In genomic region chr6:113442087-113442441, GRCm38 (mm10) we compare ENCODE assay signal across 8 mouse cellular contexts. TPM values are rescaled to one million over a fixed set of nuclear protein-coding genes. Genes with fewer than 3 reads are reported as not detected.
A peak's percentile ranks its signal among the peaks of the same experiment; 100 is the strongest.
DNase-seq lines count a peak whose midpoint lies in the region; ATAC-seq and TF ChIP-seq lines count a peak whose summit lies in the region.

No protein-coding gene starts in this region.

- peak overlapping the region; percentile 78 for H3K4me3 ChIP-seq in heart, embryonic 12.5 days
- peak overlapping the region in 2 of 3 experiments; percentile 95 to 100 for H3K4me3 ChIP-seq in CH12.LX (replicated peaks in 1 of 3; ENCODE audit: low read depth in 2 of 3, low read length in 2 of 3, poor library complexity in 1 of 3)
- peak overlapping the region; percentile 68 for H3K4me3 ChIP-seq in forebrain, embryonic 12.5 days (replicated peaks)
- H3K4me3 ChIP-seq in liver, embryonic 15.5 days (replicated peaks): peak overlapping the region; percentile 82

- no peak for DNase-seq in heart, postnatal 10 days
- no peak for DNase-seq in CH12.LX (ENCODE audit: extremely low read depth)
- no peak for DNase-seq in frontal cortex, adult 2 months (ENCODE audit: extremely low spot score in 1 of 2, low spot score in 1 of 2)
- no peak for DNase-seq in embryo, embryonic 11 days

- no peak for TF ChIP-seq EP300 in CH12.LX (IDR thresholded peaks at IDR 0.05; ENCODE audit: low read length)

- TF ChIP-seq RAD21 in CH12.LX (IDR thresholded peaks at IDR 0.05; ENCODE audit: low read depth, low read length): no peak

- in situ Hi-C loops in CH12.LX (cut with MboI; ENCODE audit: low pct_ligation_motif_present, low pct_unique_long_range_greater_than_20kb, low sequenced_read_pairs): no loop called here

- no peak for TF ChIP-seq POLR2A in CH12.LX (IDR thresholded peaks at IDR 0.05; ENCODE audit: low read depth, low read length)

- peak overlapping the region; percentile 89 for H3K9ac ChIP-seq in heart, embryonic 12.5 days
- 0 out of 2 replicates have a peak overlapping the region, but pooled peaks have one; percentile 8 for H3K9ac ChIP-seq in CH12.LX (ENCODE audit: insufficient read depth, low read depth)
- H3K9ac ChIP-seq in forebrain, embryonic 12.5 days: peak overlapping the region; percentile 90
- H3K9ac ChIP-seq in liver, embryonic 15.5 days: peak overlapping the region; percentile 81

- H3K4me2 ChIP-seq in heart, embryonic 12.5 days: peak overlapping the region; percentile 89
- peak overlapping the region; percentile 25 for H3K4me2 ChIP-seq in CH12.LX (ENCODE audit: insufficient read depth, low read depth, poor library complexity, severe bottlenecking)
- H3K4me2 ChIP-seq in forebrain, embryonic 12.5 days: peak overlapping the region; percentile 88
- H3K4me2 ChIP-seq in liver, embryonic 15.5 days: peak overlapping the region; percentile 91

- dilution Hi-C loops in CH12.LX (cut with MboI; ENCODE audit: extremely low pct_ligation_motif_present, extremely low pct_unique_long_range_greater_than_20kb, low sequenced_read_pairs): no loop called here

- H3K27me3 ChIP-seq in heart, embryonic 12.5 days (replicated peaks): 0 out of 2 replicates have a peak, but pooled peaks cover 4% of the 10 kb centered on the region
- H3K27me3 ChIP-seq in CH12.LX (replicated peaks): no peaks in the 10 kb centered on the region
- no peaks in the 10 kb centered on the region for H3K27me3 ChIP-seq in forebrain, embryonic 12.5 days
- H3K27me3 ChIP-seq in liver, embryonic 15.5 days: no peaks in the 10 kb centered on the region

- no peaks in the 10 kb centered on the region for H3K9me3 ChIP-seq in heart, embryonic 12.5 days (replicated peaks)
- no peaks in the 10 kb centered on the region for H3K9me3 ChIP-seq in CH12.LX (replicated peaks; ENCODE audit: low read length)
- H3K9me3 ChIP-seq in forebrain, embryonic 12.5 days: no peaks in the 10 kb centered on the region
- no peaks in the 10 kb centered on the region for H3K9me3 ChIP-seq in liver, embryonic 15.5 days (replicated peaks)

- no peak overlapping the region for H3K27ac ChIP-seq in heart, embryonic 12.5 days (ENCODE audit: poor library complexity, severe bottlenecking)
- H3K27ac ChIP-seq in CH12.LX (ENCODE audit: insufficient read depth, low read depth): no peak overlapping the region
- H3K27ac ChIP-seq in forebrain, embryonic 12.5 days: no peak overlapping the region
- H3K27ac ChIP-seq in liver, embryonic 15.5 days (replicated peaks): peak overlapping the region; percentile 7; the same call in 1 of the 2 replicates

- peaks cover 11% of the 10 kb centered on the region for H3K4me1 ChIP-seq in heart, embryonic 12.5 days (replicated peaks)
- H3K4me1 ChIP-seq in CH12.LX (ENCODE audit: control insufficient read depth in 1 of 2, insufficient read depth in 2 of 2): peaks cover 4 to 36% of the 10 kb centered on the region in 2 experiments
- peaks cover 9% of the 10 kb centered on the region for H3K4me1 ChIP-seq in forebrain, embryonic 12.5 days
- H3K4me1 ChIP-seq in liver, embryonic 15.5 days (replicated peaks): peaks cover 27% of the 10 kb centered on the region

- intact Hi-C loops in heart, postnatal 10 days (cut with DNase I): no loop called here

- 42% methylated on average over 9 of the region's 9 CpGs for WGBS in heart, embryonic 12.5 days
- WGBS in forebrain, embryonic 12.5 days: 41% methylated on average over 9 of the region's 9 CpGs
- WGBS in liver, embryonic 15.5 days (ENCODE audit: insufficient replicate concordance): 34% methylated on average over 9 of the region's 9 CpGs

- peaks cover 13% of the 10 kb centered on the region for H3K36me3 ChIP-seq in heart, embryonic 12.5 days
- H3K36me3 ChIP-seq in CH12.LX (replicated peaks in 1 of 2; ENCODE audit: control insufficient read depth in 1 of 2, insufficient read depth in 1 of 2, low read length in 1 of 2): peaks cover 11 to 22% of the 10 kb centered on the region in 2 experiments
- H3K36me3 ChIP-seq in forebrain, embryonic 12.5 days (replicated peaks): peaks cover 17% of the 10 kb centered on the region
- peaks cover 4% of the 10 kb centered on the region for H3K36me3 ChIP-seq in liver, embryonic 15.5 days (replicated peaks)

- peaks cover 13% of the 10 kb centered on the region for H3K79me2 ChIP-seq in CH12.LX (replicated peaks; ENCODE audit: control insufficient read depth, extremely low read depth, insufficient read depth, poor library complexity, severe bottlenecking)

- no peak for TF ChIP-seq CTCF in CH12.LX (conservative IDR thresholded peaks at IDR 0.05 in 1 of 2, IDR thresholded peaks at IDR 0.05 in 1 of 2; ENCODE audit: low read depth in 2 of 2, low read length in 2 of 2)

- no peak for ATAC-seq in heart, embryonic 12.5 days (ENCODE audit: insufficient number of reproducible peaks, low FRiP score)
- ATAC-seq in forebrain, embryonic 12.5 days (ENCODE audit: low FRiP score): peak; percentile 30; the same call in 1 of the 2 replicates
- no peak; the same call in 1 of the 2 replicates for ATAC-seq in liver, embryonic 15.5 days (ENCODE audit: insufficient read depth)
- no peak for ATAC-seq in granulocyte monocyte progenitor cell, adult 5-6 weeks (replicated peaks; ENCODE audit: poor library complexity, severe bottlenecking)

TF ChIP-seq in CH12.LX, 34 proteins besides CTCF, POLR2A, EP300 and RAD21 (continues in another document):
- TF ChIP-seq USF2 (conservative IDR thresholded peaks at IDR 0.05; ENCODE audit: low read depth, low read length): no peak

RNA-seq across cellular contexts. Expression of gene Jagn1, which starts 0.3 kb away (rescaled TPM):
- polyA plus RNA-seq in heart, embryonic 12.5 days (2016; fragmentation: Nextera tagmentation; extraction: Ambion mirVana): 58.5 and 61.1 TPM in 2 replicates
- 10 to 100 TPM; 26.8 to 28.2 TPM for total RNA-seq in heart, postnatal 10 days (2021)
- total RNA-seq in CH12.LX (2012; rRNA removed) (69.2 and 83.9 TPM in 2 replicates), CH12.LX (2014; rRNA removed) (90.4 and 106 TPM in 2 replicates)
- 88.3 and 103 TPM in 2 replicates for polyA plus RNA-seq in CH12.LX (2012; ENCODE audit: insufficient read length, low read depth)
- 68.5 and 71.3 TPM in 2 replicates for polyA plus RNA-seq in forebrain, embryonic 12.5 days (2016; fragmentation: Nextera tagmentation; extraction: Ambion mirVana)
- 31.7 and 33.1 TPM in 2 replicates for polyA plus RNA-seq in liver, embryonic 15.5 days (2015; fragmentation: Nextera tagmentation; extraction: Ambion mirVana)
- 53.5 and 73.6 TPM in 2 replicates for total RNA-seq in granulocyte monocyte progenitor cell, adult 5-6 weeks (2014; fragmentation: Nextera tagmentation)
- total RNA-seq in granulocyte monocyte progenitor cell, adult 5-6 weeks (2017): 23.2 and 28.3 TPM in 2 replicates
- polyA plus RNA-seq in frontal cortex, adult 2 months (2012; rRNA removed): 52.3 and 55.4 TPM in 2 replicates

RNA-seq across cellular contexts. Expression of gene Cidec, which starts 6.5 kb away (rescaled TPM):
- polyA plus RNA-seq in heart, embryonic 12.5 days (2016; fragmentation: Nextera tagmentation; extraction: Ambion mirVana): not detected in 2 replicates
- 10 to 100 TPM in 1 of 2 experiments, 1 to 10 TPM in 1; 9.6 to 41.2 TPM for total RNA-seq in heart, postnatal 10 days (2021)
- total RNA-seq in CH12.LX (2012; rRNA removed): 0.17 TPM in 1 of 2 replicates, not detected in the other
- not detected in 2 replicates for total RNA-seq in CH12.LX (2014; rRNA removed)
- 0.14 TPM in 1 of 2 replicates, not detected in the other for polyA plus RNA-seq in CH12.LX (2012; ENCODE audit: insufficient read length, low read depth)
- not detected in 2 replicates for polyA plus RNA-seq in forebrain, embryonic 12.5 days (2016; fragmentation: Nextera tagmentation; extraction: Ambion mirVana)
- polyA plus RNA-seq in liver, embryonic 15.5 days (2015; fragmentation: Nextera tagmentation; extraction: Ambion mirVana): not detected in 2 replicates
- total RNA-seq in granulocyte monocyte progenitor cell, adult 5-6 weeks (2014; fragmentation: Nextera tagmentation): not detected in 2 replicates
- total RNA-seq in granulocyte monocyte progenitor cell, adult 5-6 weeks (2017): not detected in 2 replicates
- 0.18 and 0.29 TPM in 2 replicates for polyA plus RNA-seq in frontal cortex, adult 2 months (2012; rRNA removed)

RNA-seq across cellular contexts. Expression of gene Il17re, which starts 16.2 kb away (rescaled TPM):
- 0.94 and 1.3 TPM in 2 replicates for polyA plus RNA-seq in heart, embryonic 12.5 days (2016; fragmentation: Nextera tagmentation; extraction: Ambion mirVana)
- 1 to 10 TPM; 1.1 to 1.2 TPM for total RNA-seq in heart, postnatal 10 days (2021)
- total RNA-seq in CH12.LX (2012; rRNA removed) (0.13 TPM in 1 of 2 replicates, not detected in the other), CH12.LX (2014; rRNA removed) (not detected in 2 replicates)
- 0.13 TPM in 1 of 2 replicates, not detected in the other for polyA plus RNA-seq in CH12.LX (2012; ENCODE audit: insufficient read length, low read depth)
- 0.46 and 0.55 TPM in 2 replicates for polyA plus RNA-seq in forebrain, embryonic 12.5 days (2016; fragmentation: Nextera tagmentation; extraction: Ambion mirVana)
- polyA plus RNA-seq in liver, embryonic 15.5 days (2015; fragmentation: Nextera tagmentation; extraction: Ambion mirVana): 0.09 and 0.33 TPM in 2 replicates
- total RNA-seq in granulocyte monocyte progenitor cell, adult 5-6 weeks (2014; fragmentation: Nextera tagmentation): not detected in 2 replicates
- total RNA-seq in granulocyte monocyte progenitor cell, adult 5-6 weeks (2017): 0.31 and 0.43 TPM in 2 replicates
- polyA plus RNA-seq in frontal cortex, adult 2 months (2012; rRNA removed): 0.27 and 0.36 TPM in 2 replicates

RNA-seq across cellular contexts. Expression of gene Rpusd3, which starts 22.9 kb away (rescaled TPM):
- polyA plus RNA-seq in heart, embryonic 12.5 days (2016; fragmentation: Nextera tagmentation; extraction: Ambion mirVana): 15.2 and 16.0 TPM in 2 replicates
- total RNA-seq in heart, postnatal 10 days (2021): 10 to 100 TPM in 1 of 2 experiments, 1 to 10 TPM in 1; 8.9 to 14.3 TPM
- total RNA-seq in CH12.LX (2012; rRNA removed) (26.3 and 28.6 TPM in 2 replicates), CH12.LX (2014; rRNA removed) (18.8 and 22.1 TPM in 2 replicates)
- polyA plus RNA-seq in CH12.LX (2012; ENCODE audit: insufficient read length, low read depth): 18.5 and 26.5 TPM in 2 replicates
- 23.8 and 28.1 TPM in 2 replicates for polyA plus RNA-seq in forebrain, embryonic 12.5 days (2016; fragmentation: Nextera tagmentation; extraction: Ambion mirVana)
- 11.8 and 16.5 TPM in 2 replicates for polyA plus RNA-seq in liver, embryonic 15.5 days (2015; fragmentation: Nextera tagmentation; extraction: Ambion mirVana)
- total RNA-seq in granulocyte monocyte progenitor cell, adult 5-6 weeks (2014; fragmentation: Nextera tagmentation): 10.8 and 15.3 TPM in 2 replicates
- total RNA-seq in granulocyte monocyte progenitor cell, adult 5-6 weeks (2017): 11.2 and 18.9 TPM in 2 replicates
- polyA plus RNA-seq in frontal cortex, adult 2 months (2012; rRNA removed): 30.1 and 37.7 TPM in 2 replicates

RNA-seq across cellular contexts. Expression of gene Il17rc, which starts 29.2 kb away (rescaled TPM):
- polyA plus RNA-seq in heart, embryonic 12.5 days (2016; fragmentation: Nextera tagmentation; extraction: Ambion mirVana): 4.5 and 4.7 TPM in 2 replicates
- 10 to 100 TPM in 1 of 2 experiments, 1 to 10 TPM in 1; 8.9 to 11.3 TPM for total RNA-seq in heart, postnatal 10 days (2021)
- total RNA-seq in CH12.LX (2012; rRNA removed) (not detected in 2 replicates), CH12.LX (2014; rRNA removed) (not detected in 2 replicates)
- polyA plus RNA-seq in CH12.LX (2012; ENCODE audit: insufficient read length, low read depth): not detected in 2 replicates
- 1.6 and 2.2 TPM in 2 replicates for polyA plus RNA-seq in forebrain, embryonic 12.5 days (2016; fragmentation: Nextera tagmentation; extraction: Ambion mirVana)
- 9.1 and 12.0 TPM in 2 replicates for polyA plus RNA-seq in liver, embryonic 15.5 days (2015; fragmentation: Nextera tagmentation; extraction: Ambion mirVana)
- total RNA-seq in granulocyte monocyte progenitor cell, adult 5-6 weeks (2014; fragmentation: Nextera tagmentation): not detected in 2 replicates
- total RNA-seq in granulocyte monocyte progenitor cell, adult 5-6 weeks (2017): not detected in 2 replicates
- polyA plus RNA-seq in frontal cortex, adult 2 months (2012; rRNA removed): 6.6 and 7.4 TPM in 2 replicates

Comparison
In these comparisons a context has a peak if more than half of its experiments do, and no peak if none do; other contexts are left out.
1. H3K4me2 ChIP-seq: peak in every context shown above with its lines; median percentile 91 in liver, embryonic 15.5 days; 89 in heart, embryonic 12.5 days; 88 in forebrain, embryonic 12.5 days; 25 in CH12.LX.
2. H3K9ac ChIP-seq: peak in every context shown above with its lines; median percentile 90 in forebrain, embryonic 12.5 days; 89 in heart, embryonic 12.5 days; 81 in liver, embryonic 15.5 days; 8 in CH12.LX.